8 mouse cellular contexts compared by ENCODE assay signal in genomic region chrX:106026418-106027342, GRCm38 (mm10). TPM values are rescaled to one million over a fixed set of nuclear protein-coding genes. Genes with fewer than 3 reads are reported as not detected.
A peak's percentile ranks its signal among the peaks of the same experiment; 100 is the strongest.
DNase-seq lines count a peak whose midpoint lies in the region; ATAC-seq and TF ChIP-seq lines count a peak whose summit lies in the region.

Atp7a (plus strand) TSS chrX:106027276.

- H3K4me3 ChIP-seq in heart, embryonic 10.5 days = peak within 1 kb of the TSS; percentile 61
- peak within 1 kb of the TSS; percentile 64 for H3K4me3 ChIP-seq in kidney, embryonic 16.5 days (ENCODE audit: low read length)
- H3K4me3 ChIP-seq in liver, adult 2 months (ENCODE audit: insufficient read depth, low read depth, low read length) = peak within 1 kb of the TSS; percentile 86
- peak within 1 kb of the TSS; percentile 54 for H3K4me3 ChIP-seq in myocyte

- H3K4me2 ChIP-seq in kidney, embryonic 16.5 days (replicated peaks; ENCODE audit: low read depth, low read length) = peak within 1 kb of the TSS; percentile 54
- peak within 1 kb of the TSS; percentile 83 for H3K4me2 ChIP-seq in myocyte (ENCODE audit: low read depth)

- H3K4me1 ChIP-seq in heart, embryonic 10.5 days = no peaks in the 10 kb centered on the region
- H3K4me1 ChIP-seq in kidney, embryonic 16.5 days (ENCODE audit: insufficient read depth, low read length) = no peaks in the 10 kb centered on the region
- peaks cover 4% of the 10 kb centered on the region; the same call in 1 of the 2 replicates for H3K4me1 ChIP-seq in liver, adult 2 months (ENCODE audit: control insufficient read depth, insufficient read depth, low read length)

- TF ChIP-seq POLR2A in liver, adult 2 months (IDR thresholded peaks at IDR 0.05; ENCODE audit: extremely low read depth, insufficient read depth, low read length) = peak; percentile 85
- TF ChIP-seq POLR2A in myocyte (IDR thresholded peaks at IDR 0.05; ENCODE audit: insufficient read length, low read depth) = peak; percentile 98

- peak within 1 kb of the TSS; percentile 77 for H3K9ac ChIP-seq in kidney, embryonic 16.5 days (replicated peaks; ENCODE audit: low read length)
- peak within 1 kb of the TSS; percentile 93 for H3K9ac ChIP-seq in liver, adult 2 months (ENCODE audit: low read depth, low read length)

- H3K27me3 ChIP-seq in heart, embryonic 10.5 days (ENCODE audit: insufficient read depth, poor library complexity, severe bottlenecking) = no peaks in the 10 kb centered on the region
- H3K27me3 ChIP-seq in kidney, embryonic 16.5 days (ENCODE audit: insufficient read depth, low read length) = peaks cover 3% of the 10 kb centered on the region; the same call in 1 of the 2 replicates
- no peaks in the 10 kb centered on the region for H3K27me3 ChIP-seq in liver, adult 2 months (ENCODE audit: control insufficient read depth, insufficient read depth, low read length)
- H3K27me3 ChIP-seq in myocyte (ENCODE audit: control insufficient read depth, insufficient read depth, insufficient read length) = no peaks in the 10 kb centered on the region
- no peaks in the 10 kb centered on the region for H3K27me3 ChIP-seq in splenic B cell, adult 2 months (ENCODE audit: control insufficient read depth, insufficient read depth, low read length, poor library complexity, severe bottlenecking)

- peaks cover 1% of the 10 kb centered on the region; the same call in 1 of the 2 replicates for H3K79me2 ChIP-seq in liver, adult 2 months (ENCODE audit: control insufficient read depth, insufficient read depth, low read length)
- H3K79me2 ChIP-seq in myocyte (ENCODE audit: control insufficient read depth, insufficient read depth) = peaks cover 35% of the 10 kb centered on the region

- no peaks in the 10 kb centered on the region for H3K9me3 ChIP-seq in heart, embryonic 10.5 days
- H3K9me3 ChIP-seq in kidney, embryonic 16.5 days (ENCODE audit: low read length) = no peaks in the 10 kb centered on the region

- 12% methylated on average over 35 of the region's 36 CpGs for WGBS in heart, embryonic 10.5 days
- 19% methylated on average over 36 of the region's 36 CpGs for WGBS in kidney, embryonic 16.5 days
- under 1% methylated on average over 36 of the region's 36 CpGs for WGBS in liver, adult 2 months

- peak; percentile 80 for TF ChIP-seq CTCF in liver, adult 2 months (IDR thresholded peaks at IDR 0.05; ENCODE audit: low read depth, low read length)

- H3ac ChIP-seq in myocyte (ENCODE audit: control insufficient read depth, insufficient read length) = no peak within 1 kb of the TSS

- ATAC-seq in erythroblast, adult 5-6 weeks (replicated peaks; ENCODE audit: low FRiP score, poor library complexity, severe bottlenecking) = peak; percentile 99
- peak; percentile 98 for ATAC-seq in kidney, embryonic 16.5 days (ENCODE audit: low FRiP score, low TSS enrichment)

- DNase-seq in B cell, adult 2 months = peak; percentile 90 to 94
- peak; percentile 95 for DNase-seq in brain, adult 2 months (ENCODE audit: low read depth, low spot score)
- peak; percentile 96 for DNase-seq in heart, embryonic 10.5 days (ENCODE audit: low spot score)
- DNase-seq in liver, adult 2 months (ENCODE audit: extremely low read depth, low read depth, low spot score) = peak; percentile 73
- peak; percentile 95 for DNase-seq in splenic B cell, adult 2 months (ENCODE audit: low read depth, low spot score)

- peaks cover 11% of the 10 kb centered on the region for H3K36me3 ChIP-seq in heart, embryonic 10.5 days
- no peaks in the 10 kb centered on the region for H3K36me3 ChIP-seq in kidney, embryonic 16.5 days (ENCODE audit: insufficient read depth, low read length)
- peaks cover 3% of the 10 kb centered on the region for H3K36me3 ChIP-seq in liver, adult 2 months (ENCODE audit: control insufficient read depth, insufficient read depth, low read length)
- H3K36me3 ChIP-seq in myocyte (ENCODE audit: control insufficient read depth, insufficient read depth) = peaks cover 7% of the 10 kb centered on the region
- H3K36me3 ChIP-seq in splenic B cell, adult 2 months (ENCODE audit: control insufficient read depth, insufficient read depth, low read length, poor library complexity, severe bottlenecking) = no peaks in the 10 kb centered on the region

- peak within 1 kb of the TSS; percentile 83 for H3K27ac ChIP-seq in heart, embryonic 10.5 days
- H3K27ac ChIP-seq in kidney, embryonic 16.5 days (ENCODE audit: low read length) = peak within 1 kb of the TSS; percentile 80
- peak within 1 kb of the TSS; percentile 91 for H3K27ac ChIP-seq in liver, adult 2 months (replicated peaks; ENCODE audit: insufficient read depth, low read depth, low read length)

TF ChIP-seq in myocyte, 11 proteins besides CTCF, POLR2A, EP300 and RAD21:
- peak; percentile 99 for TF ChIP-seq POLR2AphosphoS2 (IDR thresholded peaks at IDR 0.05; ENCODE audit: insufficient read length, low read depth)
- no peak for TF ChIP-seq CEBPB (IDR thresholded peaks at IDR 0.05; ENCODE audit: insufficient read depth, poor library complexity, severe bottlenecking)
- TF ChIP-seq E2F4 (IDR thresholded peaks at IDR 0.05; ENCODE audit: insufficient read depth) = no peak
- peak in 1 of 3 experiments; percentile 44 for TF ChIP-seq MYOD1 (IDR thresholded peaks at IDR 0.05; ENCODE audit: control insufficient read depth in 1 of 3, insufficient read length in 2 of 3, low read depth in 2 of 3)
- TF ChIP-seq REST (IDR thresholded peaks at IDR 0.05; ENCODE audit: insufficient read depth, insufficient read length) = peak; percentile 24
- TF ChIP-seq SRF (IDR thresholded peaks at IDR 0.05; ENCODE audit: control insufficient read depth, insufficient read length, low read depth) = no peak
- TF ChIP-seq TCF12 (IDR thresholded peaks at IDR 0.05; ENCODE audit: insufficient read depth, poor library complexity, severe bottlenecking) = no peak
- peak; percentile 69 for TF ChIP-seq USF1 (IDR thresholded peaks at IDR 0.05; ENCODE audit: low read depth)
TF ChIP-seq in myocyte: peak in this region for 4.

RNA-seq across cellular contexts. Expression of gene Atp7a, which starts in this region (rescaled TPM):
- 4.0 and 5.6 TPM in 2 replicates for total RNA-seq in erythroblast, adult 5-6 weeks (2015; ENCODE audit: low replicate concordance)
- total RNA-seq in erythroblast, adult 5-6 weeks (2017; ENCODE audit: low replicate concordance) = 7.3 and 9.1 TPM in 2 replicates
- polyA plus RNA-seq in heart, embryonic 10.5 days (2016; fragmentation: Nextera tagmentation; extraction: Ambion mirVana) = 18.3 and 24.0 TPM in 2 replicates
- polyA plus RNA-seq in kidney, embryonic 16.5 days (2015; fragmentation: Nextera tagmentation; extraction: Ambion mirVana) = 29.0 and 29.4 TPM in 2 replicates
- 5.7 and 6.0 TPM in 2 replicates for total RNA-seq in liver, adult 2 months (2014; rRNA removed)
- 0.65 and 0.94 TPM in 2 replicates for polyA plus RNA-seq in liver, adult 2 months (2012; rRNA removed)
- polyA plus RNA-seq in myocyte (2012; fragmentation: generic; extraction: Trizol) = 3.6 TPM

Comparison
In these comparisons a context has a peak if more than half of its experiments do, and no peak if none do; other contexts are left out.
1. Peak in every context shown above with its lines: DNase-seq, ATAC-seq, H3K4me3 ChIP-seq and H3K27ac ChIP-seq.